Mouse (Mus musculus): Measurements from ENCODE around the gene Slc2a10.

- TF ChIP-seq EP300 (IDR thresholded peaks at IDR 0.05) (no peak), CTCF (IDR thresholded peaks at IDR 0.05) (no peak)
Observed at GRCm38 (mm10) chr2:165557278-165557677, 53.7 kb downstream of the Slc2a10 start.

Measured in lung, postnatal 0 days (tissue).